Mouse (Mus musculus): Measurements from ENCODE around the gene Gcnt1.

DNA sequence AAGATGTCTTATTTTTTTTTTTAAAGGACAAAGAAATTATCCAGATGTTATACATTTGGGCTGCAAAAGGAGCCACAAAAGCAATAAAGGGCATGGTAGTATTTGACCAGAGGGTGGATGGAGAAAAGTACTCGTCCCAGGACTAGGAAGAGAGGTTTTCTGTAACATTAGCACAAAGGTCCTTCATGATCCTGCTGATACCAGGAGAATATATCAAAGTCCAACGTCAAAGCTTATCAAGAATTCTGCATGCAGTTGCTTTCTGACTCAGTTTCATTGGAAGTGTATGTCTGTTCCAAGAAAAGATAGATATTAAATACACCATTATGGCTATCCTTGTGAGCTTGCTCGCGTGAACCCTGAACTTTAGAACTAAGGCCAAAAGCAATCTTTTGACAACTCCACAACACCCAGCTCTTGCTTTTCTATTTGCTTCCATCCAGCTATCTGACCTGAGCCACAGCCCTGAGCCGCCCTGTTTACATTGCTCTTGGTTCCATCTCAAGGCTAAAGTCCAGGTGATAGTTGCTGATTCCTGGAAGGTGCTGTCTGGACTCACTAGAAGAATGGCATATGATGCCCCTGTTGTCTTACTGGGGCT, 37.9 kb upstream of the Gcnt1 start:
- TF ChIP-seq EP300 (IDR thresholded peaks at IDR 0.05; ENCODE audit: low read depth in 1 of 2, low read length in 2 of 2) (no peak), POLR2A (IDR thresholded peaks at IDR 0.05; ENCODE audit: control insufficient read depth in 1 of 2, insufficient read depth in 1 of 2, low read depth in 1 of 2, low read length in 2 of 2, poor library complexity in 1 of 2) (no peak), JUND (IDR thresholded peaks at IDR 0.05; ENCODE audit: low read depth, low read length) (no peak), CTCF (IDR thresholded peaks at IDR 0.05 in 2 of 3, conservative IDR thresholded peaks at IDR 0.05 in 1 of 3; ENCODE audit: control insufficient read depth in 1 of 3, insufficient read depth in 1 of 3, low read depth in 2 of 3, low read length in 3 of 3, poor library complexity in 1 of 3, severe bottlenecking in 1 of 3) (no peak), UBTF (IDR thresholded peaks at IDR 0.05; ENCODE audit: borderline replicate concordance, insufficient read depth, low read depth, low read length) (no peak), MXI1 (IDR thresholded peaks at IDR 0.05; ENCODE audit: low read depth, low read length) (no peak), GABPA (IDR thresholded peaks at IDR 0.05; ENCODE audit: low read depth, low read length) (no peak), BHLHE40 (IDR thresholded peaks at IDR 0.05; ENCODE audit: borderline replicate concordance, low read depth, low read length) (no peak), GATA1 (IDR thresholded peaks at IDR 0.05; ENCODE audit: low read depth, low read length) (no peak), TAL1 (IDR thresholded peaks at IDR 0.05; ENCODE audit: low read length) (no peak), MYB (IDR thresholded peaks at IDR 0.05; ENCODE audit: low read depth, low read length) (no peak), USF2 (IDR thresholded peaks at IDR 0.05; ENCODE audit: borderline replicate concordance in 1 of 2, insufficient read depth in 1 of 2, low read depth in 1 of 2, low read length in 2 of 2) (no peak)
